Mouse (Mus musculus): ENCODE results near the gene Zbtb2. TPM values are rescaled to one million over a fixed set of nuclear protein-coding genes. Genes with fewer than 3 reads are reported as not detected.

Gene Zbtb2
- polyA plus RNA-seq, 2 experiments: 12.5 to 13.7 TPM

- Histone ChIP-seq H3K4me1 (ENCODE audit: control insufficient read depth, insufficient read depth, low read length) (no peaks in the 10 kb centered on the region), H3K27ac (replicated peaks; ENCODE audit: low read depth, low read length) (no peak overlapping the region), H3K27me3 (ENCODE audit: control insufficient read depth, insufficient read depth, low read length) (no peaks in the 10 kb centered on the region), H3K4me2 (replicated peaks; ENCODE audit: low read depth, low read length, severe bottlenecking) (no peak overlapping the region), H3K36me3 (ENCODE audit: control insufficient read depth, insufficient read depth, low read length) (peaks cover 12% of the 10 kb centered on the region), H3K9ac (ENCODE audit: low read depth, low read length, severe bottlenecking) (no peak overlapping the region), H3K9me3 (ENCODE audit: control insufficient read depth, low read length) (no peaks in the 10 kb centered on the region), H3K4me3 (replicated peaks; ENCODE audit: low read length) (no peak overlapping the region)
- no peak for DNase-seq (ENCODE audit: low spot score)
- no peak for TF ChIP-seq POLR2A (IDR thresholded peaks at IDR 0.05; ENCODE audit: borderline replicate concordance, extremely low read depth, insufficient read depth, insufficient read length)
- no peak for ATAC-seq (ENCODE audit: low FRiP score, low read depth)
- 86% methylated on average over 19 of the region's 19 CpGs for WGBS
Observed at GRCm38 (mm10) chr10:4355882-4356451, 31.9 kb downstream of the Zbtb2 start.

- H3K4me3 ChIP-seq (replicated peaks; ENCODE audit: low read length): no peak overlapping the region
- 89% methylated on average over 38 of the region's 38 CpGs for WGBS
- H3K4me1 ChIP-seq (ENCODE audit: control insufficient read depth, insufficient read depth, low read length): no peaks in the 10 kb centered on the region
- no peak overlapping the region for H3K9ac ChIP-seq (ENCODE audit: low read depth, low read length, severe bottlenecking)
- ATAC-seq (ENCODE audit: low FRiP score, low read depth): no peak
- no peak for DNase-seq (ENCODE audit: low spot score)
- no peaks in the 10 kb centered on the region for H3K9me3 ChIP-seq (ENCODE audit: control insufficient read depth, low read length)
- no peak overlapping the region for H3K4me2 ChIP-seq (replicated peaks; ENCODE audit: low read depth, low read length, severe bottlenecking)
- H3K27ac ChIP-seq (replicated peaks; ENCODE audit: low read depth, low read length): no peak overlapping the region
- no peaks in the 10 kb centered on the region for H3K27me3 ChIP-seq (ENCODE audit: control insufficient read depth, insufficient read depth, low read length)
- TF ChIP-seq POLR2A (IDR thresholded peaks at IDR 0.05; ENCODE audit: borderline replicate concordance, extremely low read depth, insufficient read depth, insufficient read length): no peak
- H3K36me3 ChIP-seq (ENCODE audit: control insufficient read depth, insufficient read depth, low read length): peaks cover 12% of the 10 kb centered on the region
Observed at GRCm38 (mm10) chr10:4354371-4355260, 33.3 kb downstream of the Zbtb2 start.

- Histone ChIP-seq H3K4me1 (ENCODE audit: control insufficient read depth, insufficient read depth, low read length) (peaks cover 7% of the 10 kb centered on the region), H3K36me3 (ENCODE audit: control insufficient read depth, insufficient read depth, low read length) (no peaks in the 10 kb centered on the region), H3K4me3 (replicated peaks; ENCODE audit: low read length) (no peak overlapping the region), H3K4me2 (replicated peaks; ENCODE audit: low read depth, low read length, severe bottlenecking) (no peak overlapping the region), H3K27ac (replicated peaks; ENCODE audit: low read depth, low read length) (no peak overlapping the region), H3K9me3 (ENCODE audit: control insufficient read depth, low read length) (no peaks in the 10 kb centered on the region), H3K9ac (ENCODE audit: low read depth, low read length, severe bottlenecking) (no peak overlapping the region), H3K27me3 (ENCODE audit: control insufficient read depth, insufficient read depth, low read length) (no peaks in the 10 kb centered on the region)
- WGBS: 97% methylated on average over 14 of the region's 14 CpGs
- TF ChIP-seq POLR2A (IDR thresholded peaks at IDR 0.05; ENCODE audit: borderline replicate concordance, extremely low read depth, insufficient read depth, insufficient read length): no peak
- DNase-seq (ENCODE audit: low spot score): no peak
- no peak for ATAC-seq (ENCODE audit: low FRiP score, low read depth)
Observed at GRCm38 (mm10) chr10:4347591-4347990, 40.3 kb downstream of the Zbtb2 start.

- H3K27me3 ChIP-seq (ENCODE audit: control insufficient read depth, insufficient read depth, low read length): no peaks in the 10 kb centered on the region
- no peak overlapping the region for H3K27ac ChIP-seq (replicated peaks; ENCODE audit: low read depth, low read length)
- peak overlapping the region; percentile 56 for H3K4me2 ChIP-seq (replicated peaks; ENCODE audit: low read depth, low read length, severe bottlenecking)
- H3K4me3 ChIP-seq (replicated peaks; ENCODE audit: low read length): peak overlapping the region; percentile 36; the same call in 1 of the 2 replicates
- WGBS: 60% methylated on average over 4 of the region's 4 CpGs
- no peaks in the 10 kb centered on the region for H3K36me3 ChIP-seq (ENCODE audit: control insufficient read depth, insufficient read depth, low read length)
- DNase-seq (ENCODE audit: low spot score) (no peak), ATAC-seq (ENCODE audit: low FRiP score, low read depth) (peak; percentile 36; the same call in 1 of the 2 replicates)
- peak overlapping the region; percentile 48; the same call in 1 of the 2 replicates for H3K9ac ChIP-seq (ENCODE audit: low read depth, low read length, severe bottlenecking)
- peaks cover 7% of the 10 kb centered on the region for H3K4me1 ChIP-seq (ENCODE audit: control insufficient read depth, insufficient read depth, low read length)
- no peaks in the 10 kb centered on the region for H3K9me3 ChIP-seq (ENCODE audit: control insufficient read depth, low read length)
- no peak for TF ChIP-seq POLR2A (IDR thresholded peaks at IDR 0.05; ENCODE audit: borderline replicate concordance, extremely low read depth, insufficient read depth, insufficient read length)
Observed at GRCm38 (mm10) chr10:4347136-4347492, 40.8 kb downstream of the Zbtb2 start.

GRCm38 (mm10) chr10:4346489-4347135 is 41.3 kb downstream of the Zbtb2 start:
- Histone ChIP-seq H3K4me3 (replicated peaks; ENCODE audit: low read length) (peak overlapping the region; percentile 36), H3K9me3 (ENCODE audit: control insufficient read depth, low read length) (no peaks in the 10 kb centered on the region), H3K27ac (replicated peaks; ENCODE audit: low read depth, low read length) (no peak overlapping the region), H3K36me3 (ENCODE audit: control insufficient read depth, insufficient read depth, low read length) (no peaks in the 10 kb centered on the region), H3K9ac (ENCODE audit: low read depth, low read length, severe bottlenecking) (peak overlapping the region; percentile 48; the same call in 1 of the 2 replicates), H3K4me2 (replicated peaks; ENCODE audit: low read depth, low read length, severe bottlenecking) (peak overlapping the region; percentile 56), H3K4me1 (ENCODE audit: control insufficient read depth, insufficient read depth, low read length) (peaks cover 7% of the 10 kb centered on the region), H3K27me3 (ENCODE audit: control insufficient read depth, insufficient read depth, low read length) (no peaks in the 10 kb centered on the region)
- peak; percentile 85 for DNase-seq (ENCODE audit: low spot score)
- TF ChIP-seq POLR2A (IDR thresholded peaks at IDR 0.05; ENCODE audit: borderline replicate concordance, extremely low read depth, insufficient read depth, insufficient read length): 0 out of 2 replicates have a peak, but pooled peaks have one; percentile 14
- 7% methylated on average over 28 of the region's 28 CpGs for WGBS
- peak; percentile 88 for ATAC-seq (ENCODE audit: low FRiP score, low read depth)

Data from limb, embryonic 14.5 days (tissue).